Mouse (Mus musculus): Measurements from ENCODE around the gene Ppp1r32. TPM values are rescaled to one million over a fixed set of nuclear protein-coding genes. Genes with fewer than 3 reads are reported as not detected.

The Ppp1r32 gene
- polyA plus RNA-seq (2015; fragmentation: Nextera tagmentation; extraction: Ambion mirVana) = 0.11 and 0.15 TPM in 2 replicates

DNA sequence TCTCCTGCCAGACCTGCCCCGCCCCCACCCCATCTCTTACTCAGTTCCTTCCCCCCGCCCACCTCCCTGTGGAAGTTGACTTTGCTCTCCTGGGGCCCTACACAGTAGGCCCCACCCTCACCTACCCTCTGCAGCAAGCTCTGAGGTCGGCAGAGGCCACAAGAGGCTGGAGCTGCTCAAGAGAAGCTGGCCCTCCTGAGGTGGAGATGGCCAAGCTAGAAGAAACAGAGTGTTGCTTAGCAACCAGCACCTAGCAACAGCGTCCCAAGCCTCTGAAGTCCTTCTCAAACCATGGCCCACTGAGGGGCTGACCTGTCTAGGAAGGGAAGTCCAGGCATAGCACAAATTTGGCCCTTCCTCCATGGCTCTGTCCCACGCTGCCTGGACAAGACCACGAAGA is at the start of gene Ppp1r32:
TSS of gene Ppp1r32 (minus strand) at position 226 of the 400 bp plus-strand sequence.
- H3K4me3 ChIP-seq (ENCODE audit: low read depth, low read length) = no peak within 1 kb of the TSS
- H3K27ac ChIP-seq (ENCODE audit: low read depth) = no peak within 1 kb of the TSS
- H3K9ac ChIP-seq (replicated peaks) = no peak within 1 kb of the TSS
- DNase-seq = no peak
- ATAC-seq = no peak
- no peak within 1 kb of the TSS for H3K4me2 ChIP-seq (ENCODE audit: low read depth, low read length)
- WGBS (ENCODE audit: insufficient replicate concordance) = 36% methylated on average over 6 of the region's 6 CpGs
- H3K9me3 ChIP-seq (ENCODE audit: low read length) = no peaks in the 10 kb centered on the region
- H3K36me3 ChIP-seq (replicated peaks; ENCODE audit: insufficient read depth, low read length) = no peaks in the 10 kb centered on the region
- H3K27me3 ChIP-seq (ENCODE audit: insufficient read depth, low read length) = peaks cover 4% of the 10 kb centered on the region; the same call in 1 of the 2 replicates
- no peak for TF ChIP-seq CTCF (IDR thresholded peaks at IDR 0.05; ENCODE audit: low read depth)
- no peak for TF ChIP-seq EP300 (IDR thresholded peaks at IDR 0.05; ENCODE audit: low read depth)
- H3K4me1 ChIP-seq (ENCODE audit: insufficient read depth) = no peaks in the 10 kb centered on the region

- WGBS (ENCODE audit: insufficient replicate concordance) = 88% methylated on average over 1 of the region's 1 CpGs
- peaks cover 66% of the 10 kb centered on the region for H3K36me3 ChIP-seq (replicated peaks; ENCODE audit: insufficient read depth, low read length)
- no peaks in the 10 kb centered on the region for H3K9me3 ChIP-seq (ENCODE audit: low read length)
- no peak for TF ChIP-seq EP300 (IDR thresholded peaks at IDR 0.05; ENCODE audit: low read depth)
- TF ChIP-seq CTCF (IDR thresholded peaks at IDR 0.05; ENCODE audit: low read depth) = peak; percentile 53
- ATAC-seq = no peak
- no peak overlapping the region for H3K27ac ChIP-seq (ENCODE audit: low read depth)
- no peak overlapping the region for H3K9ac ChIP-seq (replicated peaks)
- no peaks in the 10 kb centered on the region for H3K27me3 ChIP-seq (ENCODE audit: insufficient read depth, low read length)
- no peak overlapping the region for H3K4me2 ChIP-seq (ENCODE audit: low read depth, low read length)
- DNase-seq = no peak
- peaks cover 14% of the 10 kb centered on the region for H3K4me1 ChIP-seq (ENCODE audit: insufficient read depth)
- H3K4me3 ChIP-seq (ENCODE audit: low read depth, low read length) = no peak overlapping the region
Observed at GRCm38 (mm10) chr19:10530082-10530481, 47.4 kb upstream of the Ppp1r32 start.

DNA sequence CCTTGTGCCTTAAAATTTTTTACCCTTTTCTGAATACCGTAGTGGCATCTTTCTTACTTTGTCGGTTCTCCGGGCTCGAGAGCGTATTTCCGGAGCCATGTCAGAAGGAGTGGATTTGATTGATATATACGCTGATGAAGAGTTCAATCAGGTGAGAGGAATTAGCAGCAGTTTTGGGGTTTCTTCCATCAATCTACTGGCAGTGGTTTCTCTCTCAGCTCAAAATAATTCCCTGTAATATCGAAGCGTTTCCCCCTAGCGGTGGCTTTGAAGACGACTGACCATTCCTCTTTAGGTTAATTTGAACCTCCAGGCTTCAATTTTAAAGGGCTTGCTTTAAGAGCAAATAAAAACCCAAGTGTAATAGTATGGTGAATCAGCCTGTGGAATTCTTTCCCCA is 43.2 kb upstream of the Ppp1r32 start, which contains the start of gene Sdhaf2:
TSS of gene Sdhaf2 (minus strand) at position 233 of the 400 bp plus-strand sequence.
- Histone ChIP-seq H3K36me3 (replicated peaks; ENCODE audit: insufficient read depth, low read length) (peaks cover 29% of the 10 kb centered on the region), H3K9me3 (ENCODE audit: low read length) (no peaks in the 10 kb centered on the region), H3K27me3 (ENCODE audit: insufficient read depth, low read length) (no peaks in the 10 kb centered on the region), H3K4me1 (ENCODE audit: insufficient read depth) (peaks cover 32% of the 10 kb centered on the region), H3K27ac (ENCODE audit: low read depth) (peak within 1 kb of the TSS; percentile 99), H3K4me2 (ENCODE audit: low read depth, low read length) (peak within 1 kb of the TSS; percentile 75), H3K9ac (replicated peaks) (peak within 1 kb of the TSS; percentile 98), H3K4me3 (ENCODE audit: low read depth, low read length) (peak within 1 kb of the TSS; percentile 88)
- DNase-seq = peak; percentile 47
- WGBS (ENCODE audit: insufficient replicate concordance) = 0% methylated on average over 11 of the region's 11 CpGs
- no peak for ATAC-seq
- peak; percentile 72 for TF ChIP-seq CTCF (IDR thresholded peaks at IDR 0.05; ENCODE audit: low read depth)
- no peak for TF ChIP-seq EP300 (IDR thresholded peaks at IDR 0.05; ENCODE audit: low read depth)

DNA sequence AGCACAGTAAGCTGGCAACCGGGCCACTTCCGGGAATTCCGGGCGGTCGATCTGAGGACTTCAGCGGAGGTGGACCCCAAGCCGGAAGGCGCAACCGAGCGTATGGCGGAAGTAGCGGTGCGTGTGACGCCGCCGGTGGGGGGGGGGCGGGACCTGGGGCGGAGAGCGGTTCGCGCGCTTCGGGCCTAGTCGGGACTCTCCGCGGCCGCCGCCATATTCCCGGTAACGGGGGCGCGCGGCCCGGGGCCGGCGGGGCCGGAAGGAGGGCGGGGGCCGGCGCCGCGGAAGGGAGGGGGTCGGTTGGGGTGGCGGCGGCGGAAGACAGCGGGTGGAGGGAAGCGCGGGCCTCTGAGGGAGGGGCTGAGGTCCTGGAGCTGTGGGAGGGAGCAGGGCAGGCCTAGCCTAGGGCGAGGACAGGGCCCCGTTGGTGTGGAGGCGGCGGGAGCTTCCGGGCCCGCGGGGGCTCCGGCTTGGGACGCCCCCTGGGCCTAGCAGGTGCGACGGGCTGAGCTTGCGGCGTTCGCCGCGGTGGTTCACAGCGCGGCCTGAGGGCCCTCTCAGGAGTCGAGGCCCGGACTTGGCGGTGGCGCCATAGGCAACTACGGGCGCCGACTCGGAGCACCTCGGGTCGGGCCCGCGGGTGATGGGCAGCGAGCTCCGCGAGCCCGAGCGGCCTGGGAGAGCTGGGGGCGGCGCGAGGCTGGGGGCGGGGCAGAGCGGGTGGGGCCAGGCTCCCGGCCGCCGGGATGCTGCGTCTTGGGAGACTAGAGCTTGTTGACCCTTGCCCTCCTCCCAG is 42.6 kb upstream of the Ppp1r32 start, which contains the start of gene Cpsf7:
TSS of gene Cpsf7 (plus strand) at position 161 of the 796 bp plus-strand sequence.
- ATAC-seq (peak; percentile 91), DNase-seq (peak; percentile 95)
- H3K9me3 ChIP-seq (ENCODE audit: low read length) = no peaks in the 10 kb centered on the region
- H3K27ac ChIP-seq (ENCODE audit: low read depth) = peak within 1 kb of the TSS; percentile 99
- H3K4me2 ChIP-seq (ENCODE audit: low read depth, low read length) = peak within 1 kb of the TSS; percentile 75
- peaks cover 22% of the 10 kb centered on the region for H3K36me3 ChIP-seq (replicated peaks; ENCODE audit: insufficient read depth, low read length)
- WGBS (ENCODE audit: insufficient replicate concordance) = under 1% methylated on average over 68 of the region's 93 CpGs
- H3K27me3 ChIP-seq (ENCODE audit: insufficient read depth, low read length) = no peaks in the 10 kb centered on the region
- H3K4me3 ChIP-seq (ENCODE audit: low read depth, low read length) = peak within 1 kb of the TSS; percentile 88
- TF ChIP-seq CTCF (IDR thresholded peaks at IDR 0.05; ENCODE audit: low read depth) (no peak), EP300 (IDR thresholded peaks at IDR 0.05; ENCODE audit: low read depth) (no peak)
- H3K9ac ChIP-seq (replicated peaks) = peak within 1 kb of the TSS; percentile 98
- peaks cover 34% of the 10 kb centered on the region for H3K4me1 ChIP-seq (ENCODE audit: insufficient read depth)

GRCm38 (mm10) chr19:10524784-10525105 is 42.0 kb upstream of the Ppp1r32 start:
- peak; percentile 6; the same call in 1 of the 2 replicates for ATAC-seq
- peak overlapping the region; percentile 88 for H3K4me3 ChIP-seq (ENCODE audit: low read depth, low read length)
- peak overlapping the region; percentile 75 for H3K4me2 ChIP-seq (ENCODE audit: low read depth, low read length)
- no peaks in the 10 kb centered on the region for H3K9me3 ChIP-seq (ENCODE audit: low read length)
- H3K27me3 ChIP-seq (ENCODE audit: insufficient read depth, low read length) = no peaks in the 10 kb centered on the region
- H3K36me3 ChIP-seq (replicated peaks; ENCODE audit: insufficient read depth, low read length) = peaks cover 17% of the 10 kb centered on the region
- peak overlapping the region; percentile 99 for H3K27ac ChIP-seq (ENCODE audit: low read depth)
- DNase-seq = no peak
- peak overlapping the region; percentile 98 for H3K9ac ChIP-seq (replicated peaks)
- WGBS (ENCODE audit: insufficient replicate concordance) = under 1% methylated on average over 19 of the region's 19 CpGs
- H3K4me1 ChIP-seq (ENCODE audit: insufficient read depth) = peaks cover 34% of the 10 kb centered on the region
- TF ChIP-seq EP300 (IDR thresholded peaks at IDR 0.05; ENCODE audit: low read depth) (no peak), CTCF (IDR thresholded peaks at IDR 0.05; ENCODE audit: low read depth) (no peak)

DNA sequence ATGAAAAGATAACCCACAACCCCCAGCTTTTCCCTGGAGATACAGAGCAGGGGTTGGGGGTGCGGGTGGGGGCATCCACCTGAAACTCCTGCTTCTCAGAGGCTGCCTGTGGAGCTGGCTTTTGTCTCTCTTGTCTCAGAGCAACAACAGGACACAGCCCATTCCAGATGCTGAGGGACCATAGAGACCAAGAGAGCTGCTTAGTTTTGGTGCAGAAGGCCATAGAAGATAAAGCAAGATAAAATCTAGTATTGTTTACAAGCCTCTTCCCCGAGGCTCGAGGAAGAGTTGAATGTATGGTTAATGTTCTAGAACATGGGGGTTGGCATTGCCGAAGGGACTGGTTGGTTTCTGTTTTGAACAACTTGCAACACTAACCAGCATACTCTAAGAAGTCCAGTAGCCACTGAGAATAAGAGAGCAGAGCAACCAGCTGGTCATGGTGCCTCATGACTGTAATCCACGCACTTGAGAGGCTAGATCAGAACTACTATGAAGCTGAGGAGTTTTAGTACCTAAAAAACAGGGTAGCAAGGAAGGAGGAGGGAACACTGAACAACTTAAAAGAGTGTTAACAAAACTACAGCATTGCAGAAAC is 40.9 kb upstream of the Ppp1r32 start:
- TF ChIP-seq CTCF (IDR thresholded peaks at IDR 0.05; ENCODE audit: low read depth) (no peak), EP300 (IDR thresholded peaks at IDR 0.05; ENCODE audit: low read depth) (no peak)
- no peaks in the 10 kb centered on the region for H3K9me3 ChIP-seq (ENCODE audit: low read length)
- no peaks in the 10 kb centered on the region for H3K27me3 ChIP-seq (ENCODE audit: insufficient read depth, low read length)
- peaks cover 34% of the 10 kb centered on the region for H3K4me1 ChIP-seq (ENCODE audit: insufficient read depth)
- H3K9ac ChIP-seq (replicated peaks) = peak overlapping the region; percentile 46
- H3K27ac ChIP-seq (ENCODE audit: low read depth) = peak overlapping the region; percentile 65
- peak overlapping the region; percentile 75 for H3K4me2 ChIP-seq (ENCODE audit: low read depth, low read length)
- peak overlapping the region; percentile 88 for H3K4me3 ChIP-seq (ENCODE audit: low read depth, low read length)
- WGBS (ENCODE audit: insufficient replicate concordance) = 37% methylated on average over 5 of the region's 5 CpGs
- DNase-seq = no peak
- H3K36me3 ChIP-seq (replicated peaks; ENCODE audit: insufficient read depth, low read length) = peaks cover 9% of the 10 kb centered on the region
- ATAC-seq = no peak
